Mouse (Mus musculus) G1E (cell line): ENCODE results near the gene Prkca. TPM values are rescaled to one million over a fixed set of nuclear protein-coding genes. Genes with fewer than 3 reads are reported as not detected.

Experiments
- ATAC-seq: 2 replicates; pipeline ENCODE4 v1.8.0; 2016; ENCODE audit warnings: mild to moderate bottlenecking; ENCODE audit not compliant: insufficient number of reproducible peaks, poor library complexity, low FRiP score, severe bottlenecking; ENCODE audit errors: extremely low read depth
- DNase-seq: peaks from one replicate; pipeline ENCODE4 v3.0.0; 2012; ENCODE audit warnings: low spot score
- H3K27me3 ChIP-seq: 2 replicates; pipeline ENCODE4 v1.6.1; 2012; ENCODE audit warnings: mild to moderate bottlenecking, low read length, inconsistent platforms; ENCODE audit not compliant: insufficient read depth
- H3K36me3 ChIP-seq: replicated peaks from 2 replicates; pipeline ENCODE3; 2012; ENCODE audit warnings: mild to moderate bottlenecking, inconsistent platforms
- H3K4me1 ChIP-seq: 2 replicates; pipeline ENCODE4 v1.6.1; 2012; ENCODE audit warnings: low read depth, low read length, inconsistent platforms, mixed read lengths; ENCODE audit not compliant: insufficient read depth
- H3K4me3 ChIP-seq: 2 replicates; pipeline ENCODE4 v1.5.1; 2012; ENCODE audit warnings: low read depth, mild to moderate bottlenecking, inconsistent platforms, low read length, moderate library complexity, mixed read lengths
- H3K9me3 ChIP-seq: replicated peaks from 2 replicates; pipeline ENCODE4 v1.6.1; 2012; ENCODE audit warnings: inconsistent platforms
- CTCF ChIP-seq: IDR thresholded peaks from 2 replicates; pipeline ENCODE4 v1.5.1; 2012; ENCODE audit warnings: low read depth, low read length, inconsistent platforms, mixed read lengths
- GATA1 ChIP-seq: IDR thresholded peaks from 2 replicates; pipeline ENCODE4 v1.6.1; 2012; ENCODE audit warnings: borderline replicate concordance, low read length, inconsistent platforms, mixed read lengths
- GATA2 ChIP-seq: IDR thresholded peaks from 2 replicates; pipeline ENCODE4 v1.6.1; 2012; ENCODE audit warnings: low read depth, low read length, inconsistent platforms, borderline replicate concordance
- POLR2AphosphoS5 ChIP-seq: IDR thresholded peaks from 2 replicates; pipeline ENCODE4 v1.6.1; 2012; ENCODE audit warnings: low read depth, low read length, inconsistent platforms; ENCODE audit not compliant: insufficient replicate concordance
- TAL1 ChIP-seq: conservative IDR thresholded peaks from 2 replicates; pipeline ENCODE4 v1.6.1; 2012; ENCODE audit warnings: low read depth, low read length, inconsistent platforms, mixed read lengths
- polyA plus RNA-seq: library from polyadenylated mRNA; stranded (reverse); fragments of >175 nt; gene quantifications from 2 replicates; pipeline ENCODE4 v1.2.3, GENCODE M21; 2012
- total RNA-seq, 2 experiments: library from RNA; stranded (forward) in 1 of 2; stranded (reverse) in 1 of 2; fragments of 200-1000 nt in 1 of 2; fragments of >200 nt in 1 of 2; fragmentation: Nextera tagmentation in 1 of 2; gene quantifications; 2 replicates each; pipeline ENCODE4 v1.2.3; 2014 to 2017

Gene Prkca
- total and polyA plus RNA-seq, 3 experiments = 0.11 TPM; not detected in 2

- DNase-seq (no peak), ATAC-seq (no peak)
- Histone ChIP-seq H3K27me3 (peaks cover 2% of the 10 kb centered on the region; the same call in 1 of the 2 replicates), H3K4me1 (no peaks in the 10 kb centered on the region), H3K36me3 (no peaks in the 10 kb centered on the region), H3K4me3 (no peak overlapping the region), H3K9me3 (peaks cover 29% of the 10 kb centered on the region)
- TF ChIP-seq GATA1 = no peak
- TF ChIP-seq TAL1 = no peak
- TF ChIP-seq GATA2 = no peak
- no peak for TF ChIP-seq POLR2AphosphoS5
- TF ChIP-seq CTCF = no peak
Observed at GRCm38 (mm10) chr11:108197427-108198218, 146.1 kb downstream of the Prkca start.

GRCm38 (mm10) chr11:108196796-108197195, 146.9 kb downstream of the Prkca start:
- ATAC-seq (no peak), DNase-seq (no peak)
- Histone ChIP-seq H3K27me3 (peaks cover 2% of the 10 kb centered on the region; the same call in 1 of the 2 replicates), H3K9me3 (peaks cover 29% of the 10 kb centered on the region), H3K36me3 (no peaks in the 10 kb centered on the region), H3K4me3 (no peak overlapping the region), H3K4me1 (no peaks in the 10 kb centered on the region)
- TF ChIP-seq GATA1 (no peak), GATA2 (no peak), CTCF (no peak), TAL1 (no peak), POLR2AphosphoS5 (no peak)

- Histone ChIP-seq H3K9me3 (peaks cover 36% of the 10 kb centered on the region), H3K36me3 (no peaks in the 10 kb centered on the region), H3K27me3 (0 out of 2 replicates have a peak, but pooled peaks cover 7% of the 10 kb centered on the region), H3K4me3 (no peak overlapping the region), H3K4me1 (no peaks in the 10 kb centered on the region)
- no peak for DNase-seq
- ATAC-seq = no peak
- TF ChIP-seq CTCF (no peak), GATA1 (no peak), POLR2AphosphoS5 (no peak), GATA2 (no peak), TAL1 (no peak)
Observed at GRCm38 (mm10) chr11:108190298-108190697, 153.4 kb downstream of the Prkca start.

- H3K9me3 ChIP-seq = peaks cover 32% of the 10 kb centered on the region
- TF ChIP-seq POLR2AphosphoS5 (no peak), GATA1 (no peak), GATA2 (no peak), TAL1 (no peak), CTCF (no peak)
- no peaks in the 10 kb centered on the region for H3K36me3 ChIP-seq
- no peaks in the 10 kb centered on the region for H3K4me1 ChIP-seq
- 0 out of 2 replicates have a peak, but pooled peaks cover 7% of the 10 kb centered on the region for H3K27me3 ChIP-seq
- no peak overlapping the region for H3K4me3 ChIP-seq
- ATAC-seq (no peak), DNase-seq (no peak)
Observed at GRCm38 (mm10) chr11:108189362-108189761, 154.4 kb downstream of the Prkca start.

- Histone ChIP-seq H3K27me3 (peaks cover 9% of the 10 kb centered on the region; the same call in 1 of the 2 replicates), H3K4me3 (no peak overlapping the region), H3K4me1 (no peaks in the 10 kb centered on the region), H3K9me3 (peaks cover 28% of the 10 kb centered on the region), H3K36me3 (no peaks in the 10 kb centered on the region)
- DNase-seq (no peak), ATAC-seq (no peak)
- TF ChIP-seq POLR2AphosphoS5 (no peak), GATA1 (no peak), GATA2 (no peak), TAL1 (no peak), CTCF (no peak)
Observed at GRCm38 (mm10) chr11:108182421-108182820, 161.3 kb downstream of the Prkca start.

GRCm38 (mm10) chr11:108181012-108181713, 162.6 kb downstream of the Prkca start:
- Histone ChIP-seq H3K4me1 (no peaks in the 10 kb centered on the region), H3K9me3 (peaks cover 25% of the 10 kb centered on the region), H3K36me3 (no peaks in the 10 kb centered on the region), H3K4me3 (no peak overlapping the region), H3K27me3 (peaks cover 2% of the 10 kb centered on the region; the same call in 1 of the 2 replicates)
- TF ChIP-seq POLR2AphosphoS5 (no peak), CTCF (no peak), GATA1 (no peak), GATA2 (no peak), TAL1 (no peak)
- ATAC-seq = no peak
- no peak for DNase-seq
